Mouse (Mus musculus): ENCODE measurements around the gene Csrp3. TPM values are rescaled to one million over a fixed set of nuclear protein-coding genes. Genes with fewer than 3 reads are reported as not detected.

Gene Csrp3
- polyA plus RNA-seq, 1 experiment from 2014 or later = not detected

DNA sequence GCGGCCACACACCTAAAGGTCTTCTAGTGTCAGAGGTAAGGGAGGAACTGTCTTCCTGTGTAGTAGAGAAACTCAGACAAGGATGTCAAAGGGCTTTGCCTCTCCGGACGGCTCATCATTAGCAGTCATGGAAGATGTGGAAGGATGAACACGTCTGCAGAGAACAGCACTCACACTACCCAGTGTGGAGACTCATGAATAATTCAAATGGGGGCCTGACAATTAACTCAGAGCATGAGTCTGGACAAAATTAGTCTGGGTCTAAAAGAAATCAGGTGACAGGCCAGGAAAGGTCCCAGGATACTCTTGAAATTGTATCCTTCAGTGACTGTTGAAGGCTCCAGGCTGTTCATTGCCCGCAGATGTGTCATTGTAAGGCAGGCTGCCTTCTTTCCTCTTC, 43.2 kb upstream of the Csrp3 start:
- Histone ChIP-seq H3K27ac (no peak overlapping the region), H3K27me3 (ENCODE audit: insufficient read depth, low read length) (no peaks in the 10 kb centered on the region), H3K4me2 (ENCODE audit: low read length) (no peak overlapping the region), H3K9me3 (replicated peaks; ENCODE audit: low read length) (no peaks in the 10 kb centered on the region), H3K4me1 (replicated peaks; ENCODE audit: insufficient read depth, low read length) (peaks cover 9% of the 10 kb centered on the region), H3K36me3 (ENCODE audit: insufficient read depth, low read length) (no peaks in the 10 kb centered on the region), H3K4me3 (replicated peaks; ENCODE audit: low read depth, low read length) (no peak overlapping the region), H3K9ac (ENCODE audit: low read depth, low read length) (no peak overlapping the region)
- DNase-seq (ENCODE audit: low spot score) (no peak), ATAC-seq (replicated peaks; ENCODE audit: low FRiP score, low read depth) (no peak)
- no peak for TF ChIP-seq CTCF (IDR thresholded peaks at IDR 0.05; ENCODE audit: low read depth)
- WGBS = 56% methylated on average over 5 of the region's 5 CpGs

DNA sequence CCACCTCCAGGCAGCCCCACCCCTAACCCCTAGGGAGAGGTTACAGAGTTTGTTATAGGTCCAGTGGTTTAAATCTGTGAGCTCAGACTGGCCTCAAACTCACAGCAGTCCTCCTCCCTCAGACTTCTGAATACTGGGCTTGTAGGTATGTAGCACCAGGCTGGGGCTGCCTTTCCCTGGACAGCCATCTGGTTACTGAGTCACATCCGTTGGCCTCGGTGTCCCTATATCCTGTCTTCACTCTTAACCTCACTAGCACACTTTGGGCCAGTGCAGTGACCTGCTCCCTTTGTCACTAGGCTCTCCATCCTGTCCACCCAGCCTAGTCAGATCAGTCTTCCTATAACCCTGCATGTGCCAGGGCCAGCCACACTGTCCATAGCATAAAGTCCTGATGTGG, 40.9 kb upstream of the Csrp3 start:
- ATAC-seq (replicated peaks; ENCODE audit: low FRiP score, low read depth) (no peak; the same call in 1 of the 2 replicates), DNase-seq (ENCODE audit: low spot score) (no peak)
- WGBS = 50% methylated on average over 2 of the region's 2 CpGs
- H3K27ac ChIP-seq = no peak overlapping the region
- no peak overlapping the region for H3K4me2 ChIP-seq (ENCODE audit: low read length)
- no peaks in the 10 kb centered on the region for H3K36me3 ChIP-seq (ENCODE audit: insufficient read depth, low read length)
- H3K9me3 ChIP-seq (replicated peaks; ENCODE audit: low read length) = no peaks in the 10 kb centered on the region
- no peak overlapping the region for H3K9ac ChIP-seq (ENCODE audit: low read depth, low read length)
- no peaks in the 10 kb centered on the region for H3K27me3 ChIP-seq (ENCODE audit: insufficient read depth, low read length)
- H3K4me1 ChIP-seq (replicated peaks; ENCODE audit: insufficient read depth, low read length) = peaks cover 9% of the 10 kb centered on the region
- no peak overlapping the region for H3K4me3 ChIP-seq (replicated peaks; ENCODE audit: low read depth, low read length)
- TF ChIP-seq CTCF (IDR thresholded peaks at IDR 0.05; ENCODE audit: low read depth) = no peak

DNA sequence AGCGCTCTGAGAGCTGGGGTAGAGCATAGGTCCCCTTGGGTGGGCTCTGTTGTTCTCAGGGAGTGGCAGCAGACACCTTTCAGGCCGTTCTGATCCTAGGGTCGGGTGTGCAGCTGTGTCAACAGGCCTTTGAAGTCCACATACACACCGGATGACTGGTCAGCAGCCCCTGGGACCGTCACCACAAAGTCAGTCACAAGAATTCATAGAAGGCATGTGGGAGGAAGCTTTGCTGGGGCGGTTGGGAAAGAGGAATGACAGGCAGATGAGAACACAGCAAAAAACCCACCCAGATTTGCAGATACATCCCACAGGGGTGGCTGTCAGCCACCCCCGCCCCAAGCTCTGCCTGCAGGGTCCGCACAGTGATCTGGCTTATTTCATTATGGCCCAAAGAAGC, 40.1 kb upstream of the Csrp3 start:
- ATAC-seq (replicated peaks; ENCODE audit: low FRiP score, low read depth) (0 out of 2 replicates have a peak, but pooled peaks have one; percentile 45), DNase-seq (ENCODE audit: low spot score) (peak; percentile 65)
- H3K4me2 ChIP-seq (ENCODE audit: low read length) = no peak overlapping the region
- H3K4me1 ChIP-seq (replicated peaks; ENCODE audit: insufficient read depth, low read length) = peaks cover 9% of the 10 kb centered on the region
- H3K36me3 ChIP-seq (ENCODE audit: insufficient read depth, low read length) = no peaks in the 10 kb centered on the region
- H3K4me3 ChIP-seq (replicated peaks; ENCODE audit: low read depth, low read length) = no peak overlapping the region
- H3K9ac ChIP-seq (ENCODE audit: low read depth, low read length) = no peak overlapping the region
- no peak overlapping the region; the same call in 1 of the 2 replicates for H3K27ac ChIP-seq
- H3K27me3 ChIP-seq (ENCODE audit: insufficient read depth, low read length) = no peaks in the 10 kb centered on the region
- no peak for TF ChIP-seq CTCF (IDR thresholded peaks at IDR 0.05; ENCODE audit: low read depth)
- 19% methylated on average over 8 of the region's 8 CpGs for WGBS
- H3K9me3 ChIP-seq (replicated peaks; ENCODE audit: low read length) = no peaks in the 10 kb centered on the region

DNA sequence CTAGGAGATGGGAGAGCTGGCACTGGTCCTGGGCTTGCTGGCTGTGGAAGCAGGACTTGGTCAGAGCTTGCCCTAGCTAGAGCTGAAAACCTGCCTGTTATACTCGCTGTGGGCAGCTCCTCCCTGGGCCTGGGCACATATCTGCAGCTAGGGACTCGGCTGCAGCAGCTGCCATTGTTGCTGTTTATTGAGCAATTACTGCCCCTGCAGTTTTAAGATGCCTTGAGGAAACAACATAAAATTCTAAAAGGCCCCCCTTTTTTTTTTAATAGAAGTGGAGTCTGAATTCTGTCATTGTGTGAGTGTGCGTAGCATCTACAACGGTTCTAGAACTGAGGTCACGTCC, 36.4 kb upstream of the Csrp3 start:
- DNase-seq (ENCODE audit: low spot score) = no peak
- H3K27ac ChIP-seq = no peak overlapping the region
- no peaks in the 10 kb centered on the region for H3K9me3 ChIP-seq (replicated peaks; ENCODE audit: low read length)
- TF ChIP-seq CTCF (IDR thresholded peaks at IDR 0.05; ENCODE audit: low read depth) = no peak
- H3K4me1 ChIP-seq (replicated peaks; ENCODE audit: insufficient read depth, low read length) = peaks cover 11% of the 10 kb centered on the region
- 76% methylated on average over 5 of the region's 5 CpGs for WGBS
- no peaks in the 10 kb centered on the region for H3K27me3 ChIP-seq (ENCODE audit: insufficient read depth, low read length)
- H3K4me3 ChIP-seq (replicated peaks; ENCODE audit: low read depth, low read length) = no peak overlapping the region
- H3K36me3 ChIP-seq (ENCODE audit: insufficient read depth, low read length) = no peaks in the 10 kb centered on the region
- no peak overlapping the region for H3K4me2 ChIP-seq (ENCODE audit: low read length)
- ATAC-seq (replicated peaks; ENCODE audit: low FRiP score, low read depth) = no peak
- no peak overlapping the region for H3K9ac ChIP-seq (ENCODE audit: low read depth, low read length)

DNA sequence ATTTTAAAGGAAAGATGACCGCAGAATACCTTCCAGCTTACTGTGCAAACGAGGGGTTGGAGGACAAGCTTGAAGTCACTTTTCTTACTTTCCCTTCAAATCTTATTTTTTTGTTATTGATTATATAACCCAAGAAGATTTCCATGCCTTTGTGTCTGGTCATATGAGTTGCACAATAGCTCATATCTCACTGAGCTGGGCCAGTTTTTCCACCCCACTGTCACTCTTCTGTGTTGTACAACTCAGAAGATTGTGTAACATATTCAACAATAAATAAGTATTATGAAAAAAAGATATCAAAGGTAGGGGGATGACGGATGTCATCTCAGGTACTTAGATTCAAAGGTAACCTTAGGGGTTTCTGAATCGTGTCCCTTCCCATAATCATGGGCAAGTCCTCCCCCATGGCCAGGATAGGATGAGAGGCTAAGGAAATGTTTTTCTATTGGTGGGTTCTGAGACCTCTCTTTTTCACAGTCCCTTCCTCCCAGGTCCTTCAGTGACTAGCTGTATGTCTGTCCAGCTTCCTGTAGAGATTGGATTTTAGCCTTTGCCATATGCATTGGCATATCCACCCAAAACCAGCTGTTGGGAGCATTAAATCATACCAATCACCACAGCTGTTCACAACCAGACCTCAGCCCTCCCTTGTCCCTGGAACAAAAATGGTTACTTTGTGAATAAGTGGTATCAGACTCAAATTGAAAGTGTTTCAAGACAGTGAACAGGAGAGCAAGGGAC, 35.9 kb upstream of the Csrp3 start:
- no peaks in the 10 kb centered on the region for H3K27me3 ChIP-seq (ENCODE audit: insufficient read depth, low read length)
- peaks cover 13% of the 10 kb centered on the region for H3K4me1 ChIP-seq (replicated peaks; ENCODE audit: insufficient read depth, low read length)
- no peak overlapping the region for H3K4me2 ChIP-seq (ENCODE audit: low read length)
- H3K27ac ChIP-seq = no peak overlapping the region
- no peak overlapping the region for H3K4me3 ChIP-seq (replicated peaks; ENCODE audit: low read depth, low read length)
- WGBS = 87% methylated on average over 4 of the region's 4 CpGs
- no peaks in the 10 kb centered on the region for H3K9me3 ChIP-seq (replicated peaks; ENCODE audit: low read length)
- no peaks in the 10 kb centered on the region for H3K36me3 ChIP-seq (ENCODE audit: insufficient read depth, low read length)
- DNase-seq (ENCODE audit: low spot score) = no peak
- TF ChIP-seq CTCF (IDR thresholded peaks at IDR 0.05; ENCODE audit: low read depth) = no peak
- H3K9ac ChIP-seq (ENCODE audit: low read depth, low read length) = no peak overlapping the region
- ATAC-seq (replicated peaks; ENCODE audit: low FRiP score, low read depth) = no peak

DNA sequence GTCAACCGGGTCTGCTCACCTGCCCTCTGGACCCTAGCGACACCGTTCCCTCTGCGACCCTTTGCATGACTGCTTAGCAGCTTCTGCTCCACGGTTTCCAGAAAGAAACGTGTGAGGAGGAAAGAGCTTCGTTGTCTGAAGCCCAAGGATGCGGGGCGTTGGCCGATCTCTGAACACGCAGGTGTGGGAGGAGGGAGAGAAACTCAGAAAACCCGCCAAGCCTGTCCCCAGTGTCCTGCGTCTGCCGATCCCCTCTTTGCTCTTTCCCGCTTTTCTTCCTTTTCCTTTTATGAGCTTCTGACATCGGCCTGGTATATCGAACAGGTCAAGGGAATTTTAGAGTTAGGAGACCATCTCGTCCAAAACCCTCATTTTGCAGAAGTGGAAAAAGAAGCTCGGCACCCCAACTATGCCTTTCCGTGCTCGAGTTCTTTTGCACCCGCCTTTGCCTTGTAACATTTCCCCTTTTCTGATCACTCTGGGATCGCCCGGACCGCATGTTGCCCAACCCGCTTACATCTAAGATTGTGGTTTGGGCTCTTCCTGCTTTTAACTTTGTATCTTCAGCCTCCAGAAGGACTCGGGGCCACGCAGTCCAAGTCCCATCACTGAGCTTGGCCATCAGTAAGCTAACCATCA, 34.3 kb upstream of the Csrp3 start:
- Histone ChIP-seq H3K9ac (ENCODE audit: low read depth, low read length) (peak overlapping the region; percentile 51), H3K27ac (no peak overlapping the region), H3K36me3 (ENCODE audit: insufficient read depth, low read length) (no peaks in the 10 kb centered on the region), H3K4me2 (ENCODE audit: low read length) (peak overlapping the region; percentile 98), H3K4me1 (replicated peaks; ENCODE audit: insufficient read depth, low read length) (0 out of 2 replicates have a peak, but pooled peaks cover 4% of the 10 kb centered on the region), H3K9me3 (replicated peaks; ENCODE audit: low read length) (no peaks in the 10 kb centered on the region), H3K4me3 (replicated peaks; ENCODE audit: low read depth, low read length) (peak overlapping the region; percentile 87), H3K27me3 (ENCODE audit: insufficient read depth, low read length) (no peaks in the 10 kb centered on the region)
- ATAC-seq (replicated peaks; ENCODE audit: low FRiP score, low read depth) (no peak), DNase-seq (ENCODE audit: low spot score) (peak; percentile 52)
- WGBS = 1% methylated on average over 28 of the region's 28 CpGs
- no peak for TF ChIP-seq CTCF (IDR thresholded peaks at IDR 0.05; ENCODE audit: low read depth)

Measured in kidney, postnatal 0 days (tissue).